Mouse (Mus musculus): ENCODE results near the gene Igtp. TPM values are rescaled to one million over a fixed set of nuclear protein-coding genes. Genes with fewer than 3 reads are reported as not detected.

Igtp gene
- total and polyA plus RNA-seq, 2 experiments, result 33.0 to 52.9 TPM

DNA sequence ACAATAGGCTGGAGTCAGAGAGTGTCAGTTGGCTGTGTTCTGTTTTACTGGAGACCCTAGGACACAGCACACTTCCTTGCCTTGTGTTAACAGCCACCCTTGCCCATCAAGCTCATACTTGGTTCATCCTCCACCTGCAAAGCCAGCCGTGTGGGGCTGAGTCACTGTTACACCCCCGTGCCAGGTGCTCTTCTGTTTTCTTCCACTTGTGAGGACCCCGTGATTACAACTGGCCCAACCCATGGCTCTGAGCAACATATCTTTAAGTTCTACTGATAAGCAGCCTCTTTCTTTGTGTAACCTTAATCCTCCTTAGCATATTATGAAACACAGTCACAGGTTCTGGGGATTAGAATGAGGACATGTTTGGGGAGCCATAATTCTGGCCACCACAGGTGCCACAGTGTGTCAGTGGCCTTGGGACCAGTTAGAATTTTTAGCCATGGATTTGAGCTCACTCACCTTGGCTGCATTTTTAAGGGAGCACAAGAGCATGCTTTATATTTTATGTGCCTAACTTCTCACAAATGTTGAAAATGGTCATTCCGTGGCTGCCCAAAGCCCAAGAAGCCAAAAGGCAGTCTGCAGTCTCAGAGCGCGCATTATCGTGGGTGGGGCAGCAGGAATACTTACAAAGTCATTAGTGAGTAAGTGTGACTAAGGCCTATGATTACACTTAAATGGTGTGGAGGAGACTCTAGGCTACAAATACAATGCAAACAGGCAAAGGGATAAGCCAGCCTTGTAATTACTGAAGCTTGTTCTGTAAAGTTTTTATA is 50.0 kb downstream of the Igtp start:
- H3K79me2 ChIP-seq (ENCODE audit: control insufficient read depth, insufficient read depth, low read length), result no peaks in the 10 kb centered on the region
- no peak overlapping the region for H3K27ac ChIP-seq (replicated peaks; ENCODE audit: insufficient read depth, low read depth, low read length)
- H3K9ac ChIP-seq (ENCODE audit: low read depth, low read length), result no peak overlapping the region
- 86% methylated on average over 7 of the region's 7 CpGs for WGBS
- TF ChIP-seq CTCF (IDR thresholded peaks at IDR 0.05; ENCODE audit: low read depth, low read length) (no peak), POLR2A (IDR thresholded peaks at IDR 0.05; ENCODE audit: extremely low read depth, insufficient read depth, low read length) (no peak)
- DNase-seq (ENCODE audit: extremely low read depth, low read depth, low spot score), result no peak
- no peaks in the 10 kb centered on the region for H3K27me3 ChIP-seq (ENCODE audit: control insufficient read depth, insufficient read depth, low read length)
- H3K4me3 ChIP-seq (ENCODE audit: insufficient read depth, low read depth, low read length), result no peak overlapping the region
- H3K4me1 ChIP-seq (ENCODE audit: control insufficient read depth, insufficient read depth, low read length), result no peaks in the 10 kb centered on the region
- no peaks in the 10 kb centered on the region for H3K36me3 ChIP-seq (ENCODE audit: control insufficient read depth, insufficient read depth, low read length)

DNA sequence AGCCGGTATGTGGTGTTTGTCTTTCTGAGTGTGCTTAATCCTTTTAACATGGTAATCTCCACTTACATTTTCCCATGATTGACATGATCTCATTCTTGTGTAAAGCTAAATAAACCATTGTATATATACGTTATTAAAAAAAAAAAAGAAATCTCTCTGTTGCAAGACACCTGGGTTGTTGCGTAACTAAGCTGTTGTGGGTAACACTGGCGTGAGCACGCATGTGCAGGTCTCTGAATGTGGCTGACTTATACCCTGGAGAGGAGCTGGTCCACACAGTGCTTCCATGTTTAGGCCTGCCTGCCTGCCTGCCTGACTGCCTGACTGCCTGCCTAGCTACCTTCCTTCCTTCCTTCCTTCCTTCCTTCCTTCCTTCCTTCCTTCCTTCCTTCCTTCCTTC is 51.2 kb downstream of the Igtp start:
- no peak for DNase-seq (ENCODE audit: extremely low read depth, low read depth, low spot score)
- Histone ChIP-seq H3K9ac (ENCODE audit: low read depth, low read length) (no peak overlapping the region), H3K27me3 (ENCODE audit: control insufficient read depth, insufficient read depth, low read length) (no peaks in the 10 kb centered on the region), H3K79me2 (ENCODE audit: control insufficient read depth, insufficient read depth, low read length) (no peaks in the 10 kb centered on the region), H3K4me1 (ENCODE audit: control insufficient read depth, insufficient read depth, low read length) (no peaks in the 10 kb centered on the region), H3K36me3 (ENCODE audit: control insufficient read depth, insufficient read depth, low read length) (no peaks in the 10 kb centered on the region), H3K4me3 (ENCODE audit: insufficient read depth, low read depth, low read length) (no peak overlapping the region), H3K27ac (replicated peaks; ENCODE audit: insufficient read depth, low read depth, low read length) (no peak overlapping the region)
- WGBS, result 46% methylated on average over 5 of the region's 5 CpGs
- TF ChIP-seq CTCF (IDR thresholded peaks at IDR 0.05; ENCODE audit: low read depth, low read length) (no peak), POLR2A (IDR thresholded peaks at IDR 0.05; ENCODE audit: extremely low read depth, insufficient read depth, low read length) (no peak)

DNA sequence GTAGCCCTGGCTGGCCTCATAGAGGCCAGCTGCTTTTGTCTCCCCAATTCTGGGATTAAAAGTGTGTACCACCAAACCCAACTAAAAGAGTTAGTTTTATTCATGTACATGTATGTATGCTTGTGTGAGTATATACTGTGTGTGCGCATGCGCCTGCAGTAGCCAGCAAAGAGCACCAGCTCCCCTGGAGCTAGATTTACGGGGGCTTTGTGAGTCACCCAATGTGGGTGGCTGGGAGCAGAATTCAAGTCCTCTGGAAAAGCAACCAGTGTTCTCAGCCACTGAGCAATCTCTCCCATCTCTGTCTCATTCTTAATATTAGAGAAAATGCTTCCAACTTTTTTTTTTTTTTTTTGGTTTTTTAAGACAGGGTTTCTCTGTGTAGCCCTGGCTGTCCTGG is 55.1 kb downstream of the Igtp start:
- DNase-seq (ENCODE audit: extremely low read depth, low read depth, low spot score), result no peak
- H3K27ac ChIP-seq (replicated peaks; ENCODE audit: insufficient read depth, low read depth, low read length), result no peak overlapping the region
- no peaks in the 10 kb centered on the region for H3K27me3 ChIP-seq (ENCODE audit: control insufficient read depth, insufficient read depth, low read length)
- TF ChIP-seq CTCF (IDR thresholded peaks at IDR 0.05; ENCODE audit: low read depth, low read length) (no peak), POLR2A (IDR thresholded peaks at IDR 0.05; ENCODE audit: extremely low read depth, insufficient read depth, low read length) (no peak)
- 97% methylated on average over 3 of the region's 3 CpGs for WGBS
- no peaks in the 10 kb centered on the region for H3K4me1 ChIP-seq (ENCODE audit: control insufficient read depth, insufficient read depth, low read length)
- H3K9ac ChIP-seq (ENCODE audit: low read depth, low read length), result no peak overlapping the region
- H3K4me3 ChIP-seq (ENCODE audit: insufficient read depth, low read depth, low read length), result no peak overlapping the region
- H3K36me3 ChIP-seq (ENCODE audit: control insufficient read depth, insufficient read depth, low read length), result no peaks in the 10 kb centered on the region
- H3K79me2 ChIP-seq (ENCODE audit: control insufficient read depth, insufficient read depth, low read length), result no peaks in the 10 kb centered on the region

Other genes with a start within 250 kb of the Igtp start
- 19.7 and 31.4 TPM in 2 replicates for gene Larp1, start 190.5 kb upstream of the Igtp start, total RNA-seq (2014; rRNA removed)
- 34.7 and 39.8 TPM in 2 replicates for gene Larp1, start 190.5 kb upstream of the Igtp start, polyA plus RNA-seq (2012; rRNA removed)
- not detected in 2 replicates for gene Gm12248, start 106.4 kb upstream of the Igtp start, total RNA-seq (2014; rRNA removed)
- 1.7 TPM in 2 replicates for gene Gm12248, start 106.4 kb upstream of the Igtp start, polyA plus RNA-seq (2012; rRNA removed)
- gene Cnot8, start 95.4 kb upstream of the Igtp start, total RNA-seq (2014; rRNA removed), result 48.0 and 49.1 TPM in 2 replicates
- 40.2 and 49.0 TPM in 2 replicates for gene Cnot8, start 95.4 kb upstream of the Igtp start, polyA plus RNA-seq (2012; rRNA removed)
- 4.8 and 5.1 TPM in 2 replicates for gene Gemin5, start 31.0 kb upstream of the Igtp start, total RNA-seq (2014; rRNA removed)
- 2.5 and 3.5 TPM in 2 replicates for gene Gemin5, start 31.0 kb upstream of the Igtp start, polyA plus RNA-seq (2012; rRNA removed)
- 34.5 and 41.1 TPM in 2 replicates for gene Mrpl22, start 27.9 kb upstream of the Igtp start, total RNA-seq (2014; rRNA removed)
- 57.1 and 63.4 TPM in 2 replicates for gene Mrpl22, start 27.9 kb upstream of the Igtp start, polyA plus RNA-seq (2012; rRNA removed)
- 21.8 and 23.9 TPM in 2 replicates for gene Irgm2, start 62 bp downstream of the Igtp start, total RNA-seq (2014; rRNA removed)
- gene Irgm2, start 62 bp downstream of the Igtp start, polyA plus RNA-seq (2012; rRNA removed), result 29.6 and 40.8 TPM in 2 replicates
- gene 4930438A08Rik, start 75.2 kb downstream of the Igtp start, total RNA-seq (2014; rRNA removed), result 0.07 TPM in 1 of 2 replicates, not detected in the other
- gene 4930438A08Rik, start 75.2 kb downstream of the Igtp start, polyA plus RNA-seq (2012; rRNA removed), result not detected in 2 replicates
- gene Zfp692, start 107.5 kb downstream of the Igtp start, total RNA-seq (2014; rRNA removed), result 2.3 and 3.0 TPM in 2 replicates
- 5.9 and 8.9 TPM in 2 replicates for gene Zfp692, start 107.5 kb downstream of the Igtp start, polyA plus RNA-seq (2012; rRNA removed)
- gene Zfp672, start 130.8 kb downstream of the Igtp start, total RNA-seq (2014; rRNA removed), result 20.7 and 23.8 TPM in 2 replicates
- 14.9 and 18.6 TPM in 2 replicates for gene Zfp672, start 130.8 kb downstream of the Igtp start, polyA plus RNA-seq (2012; rRNA removed)
- gene Sh3bp5l, start 131.2 kb downstream of the Igtp start, total RNA-seq (2014; rRNA removed), result 8.9 and 10.3 TPM in 2 replicates
- 15.8 and 19.6 TPM in 2 replicates for gene Sh3bp5l, start 131.2 kb downstream of the Igtp start, polyA plus RNA-seq (2012; rRNA removed)
- not detected in 2 replicates for gene Lypd8, start 179.5 kb downstream of the Igtp start, total RNA-seq (2014; rRNA removed)
- gene Lypd8, start 179.5 kb downstream of the Igtp start, polyA plus RNA-seq (2012; rRNA removed), result 2.6 and 4.0 TPM in 2 replicates
- gene 1810065E05Rik, start 221.6 kb downstream of the Igtp start, total RNA-seq (2014; rRNA removed), result not detected in 2 replicates
- 0.22 TPM in 1 of 2 replicates, not detected in the other for gene 1810065E05Rik, start 221.6 kb downstream of the Igtp start, polyA plus RNA-seq (2012; rRNA removed)
- gene Gm12253, start 233.0 kb downstream of the Igtp start, total RNA-seq (2014; rRNA removed), result not detected in 2 replicates
- not detected in 2 replicates for gene Gm12253, start 233.0 kb downstream of the Igtp start, polyA plus RNA-seq (2012; rRNA removed)

Data from liver, adult 2 months (tissue).